Mouse (Mus musculus): ENCODE results near the gene 4930449I24Rik. TPM values are rescaled to one million over a fixed set of nuclear protein-coding genes. Genes with fewer than 3 reads are reported as not detected.

The 4930449I24Rik gene
- total and polyA plus RNA-seq, 3 experiments: not detected

- no peak overlapping the region for H3K4me3 ChIP-seq (replicated peaks in 1 of 3; ENCODE audit: low read depth in 2 of 3, low read length in 2 of 3, poor library complexity in 1 of 3)
- H3K9me3 ChIP-seq (replicated peaks; ENCODE audit: low read length): no peaks in the 10 kb centered on the region
- no peak for TF ChIP-seq MEF2A (IDR thresholded peaks at IDR 0.05; ENCODE audit: borderline replicate concordance, low read depth, low read length)
- no peak for TF ChIP-seq ZNF384 (IDR thresholded peaks at IDR 0.05; ENCODE audit: low read depth, low read length)
- no peak for TF ChIP-seq IRF4 (IDR thresholded peaks at IDR 0.05; ENCODE audit: low read depth, low read length)
- TF ChIP-seq PAX5 (IDR thresholded peaks at IDR 0.05; ENCODE audit: low read length): no peak
- TF ChIP-seq POLR2AphosphoS2 (IDR thresholded peaks at IDR 0.05; ENCODE audit: low read depth, low read length): no peak
- TF ChIP-seq GABPA (IDR thresholded peaks at IDR 0.05; ENCODE audit: insufficient replicate concordance, low read depth, low read length): no peak
- no peak for TF ChIP-seq USF1 (IDR thresholded peaks at IDR 0.05; ENCODE audit: low read depth, low read length)
- no peak for TF ChIP-seq USF2 (conservative IDR thresholded peaks at IDR 0.05; ENCODE audit: low read depth, low read length)
- TF ChIP-seq TCF12 (IDR thresholded peaks at IDR 0.05; ENCODE audit: low read depth, low read length): no peak
- no peak for TF ChIP-seq E2F4 (IDR thresholded peaks at IDR 0.05; ENCODE audit: insufficient replicate concordance, low read depth, low read length)
- DNase-seq (ENCODE audit: extremely low read depth): no peak
- peaks cover 72% of the 10 kb centered on the region for H3K27me3 ChIP-seq (replicated peaks)
- no peak overlapping the region for H3K4me2 ChIP-seq (ENCODE audit: insufficient read depth, low read depth, poor library complexity, severe bottlenecking)
- no peak overlapping the region for H3K27ac ChIP-seq (ENCODE audit: insufficient read depth, low read depth)
- in situ Hi-C loops (cut with MboI; ENCODE audit: low pct_ligation_motif_present, low pct_unique_long_range_greater_than_20kb, low sequenced_read_pairs) (loop anchor here (25.0 kb wide), 1 partner anchor 274 kb away; the partner anchor contains the start of gene 1700001J03Rik), dilution Hi-C loops (cut with MboI; ENCODE audit: extremely low pct_ligation_motif_present, extremely low pct_unique_long_range_greater_than_20kb, low sequenced_read_pairs) (no loop called here)
- H3K9ac ChIP-seq (ENCODE audit: insufficient read depth, low read depth): no peak overlapping the region
- no peaks in the 10 kb centered on the region for H3K79me2 ChIP-seq (replicated peaks; ENCODE audit: control insufficient read depth, extremely low read depth, insufficient read depth, poor library complexity, severe bottlenecking)
- no peaks in the 10 kb centered on the region for H3K36me3 ChIP-seq (replicated peaks in 1 of 2; ENCODE audit: control insufficient read depth in 1 of 2, insufficient read depth in 1 of 2, low read length in 1 of 2)
- H3K4me1 ChIP-seq (ENCODE audit: control insufficient read depth in 1 of 2, insufficient read depth in 2 of 2): no peaks in the 10 kb centered on the region
Observed at GRCm38 (mm10) chr5:146461612-146462011, 40.6 kb upstream of the 4930449I24Rik start.

- no peaks in the 10 kb centered on the region for H3K36me3 ChIP-seq (replicated peaks in 1 of 2; ENCODE audit: control insufficient read depth in 1 of 2, insufficient read depth in 1 of 2, low read length in 1 of 2)
- in situ Hi-C loops (cut with MboI; ENCODE audit: low pct_ligation_motif_present, low pct_unique_long_range_greater_than_20kb, low sequenced_read_pairs): loop anchor here (25.0 kb wide), 1 partner anchor 279 kb away; the partner anchor contains the start of gene 1700001J03Rik
- peaks cover 80% of the 10 kb centered on the region for H3K27me3 ChIP-seq (replicated peaks)
- H3K4me2 ChIP-seq (ENCODE audit: insufficient read depth, low read depth, poor library complexity, severe bottlenecking): no peak overlapping the region
- no peaks in the 10 kb centered on the region for H3K9me3 ChIP-seq (replicated peaks; ENCODE audit: low read length)
- H3K4me3 ChIP-seq (replicated peaks in 1 of 3; ENCODE audit: low read depth in 2 of 3, low read length in 2 of 3, poor library complexity in 1 of 3): no peak overlapping the region
- H3K9ac ChIP-seq (ENCODE audit: insufficient read depth, low read depth): no peak overlapping the region
- no peaks in the 10 kb centered on the region for H3K79me2 ChIP-seq (replicated peaks; ENCODE audit: control insufficient read depth, extremely low read depth, insufficient read depth, poor library complexity, severe bottlenecking)
- TF ChIP-seq PAX5 (IDR thresholded peaks at IDR 0.05; ENCODE audit: low read length) (no peak), NELFE (IDR thresholded peaks at IDR 0.05; ENCODE audit: low read depth, low read length) (no peak), JUN (IDR thresholded peaks at IDR 0.05; ENCODE audit: insufficient read depth, low read depth, low read length) (no peak), UBTF (IDR thresholded peaks at IDR 0.05; ENCODE audit: low read depth, low read length) (no peak), MXI1 (IDR thresholded peaks at IDR 0.05; ENCODE audit: low read depth, low read length) (no peak), MEF2A (IDR thresholded peaks at IDR 0.05; ENCODE audit: borderline replicate concordance, low read depth, low read length) (no peak)
- no peak overlapping the region for H3K27ac ChIP-seq (ENCODE audit: insufficient read depth, low read depth)
- dilution Hi-C loops (cut with MboI; ENCODE audit: extremely low pct_ligation_motif_present, extremely low pct_unique_long_range_greater_than_20kb, low sequenced_read_pairs): no loop called here
- H3K4me1 ChIP-seq (ENCODE audit: control insufficient read depth in 1 of 2, insufficient read depth in 2 of 2): peaks cover 0 to 1% of the 10 kb centered on the region in 2 experiments; a peak in 1 of 4 replicates
- DNase-seq (ENCODE audit: extremely low read depth): no peak
Observed at GRCm38 (mm10) chr5:146466663-146467062, 35.5 kb upstream of the 4930449I24Rik start.
